Mouse (Mus musculus) ovary, postnatal 14 days (tissue): ENCODE measurements around the gene Retreg1.

Source experiments
- DNase-seq: peaks from one replicate; pipeline ENCODE4 v3.0.0; 2022; ENCODE audit warnings: low spot score

The Retreg1 gene

DNA sequence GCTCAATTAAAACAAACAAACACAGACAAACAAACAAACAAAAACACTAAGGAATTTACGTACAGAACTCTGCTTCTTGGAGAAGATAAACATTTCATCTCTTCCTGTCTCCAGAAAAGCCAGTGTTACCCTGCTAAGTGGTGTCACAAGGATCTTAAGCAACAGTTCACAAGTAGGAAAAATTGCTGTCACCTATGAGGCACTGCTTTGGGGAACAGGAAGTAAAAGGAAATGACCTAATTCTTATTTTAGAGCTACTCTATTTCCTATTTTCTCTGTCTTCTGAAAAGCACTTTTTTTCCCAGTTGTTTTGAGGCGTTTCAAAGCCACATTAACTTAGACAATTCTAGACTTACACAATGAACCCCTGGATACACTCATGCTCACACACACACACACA lies 12.6 kb upstream of the Retreg1 start:
- DNase-seq: no peak

DNA sequence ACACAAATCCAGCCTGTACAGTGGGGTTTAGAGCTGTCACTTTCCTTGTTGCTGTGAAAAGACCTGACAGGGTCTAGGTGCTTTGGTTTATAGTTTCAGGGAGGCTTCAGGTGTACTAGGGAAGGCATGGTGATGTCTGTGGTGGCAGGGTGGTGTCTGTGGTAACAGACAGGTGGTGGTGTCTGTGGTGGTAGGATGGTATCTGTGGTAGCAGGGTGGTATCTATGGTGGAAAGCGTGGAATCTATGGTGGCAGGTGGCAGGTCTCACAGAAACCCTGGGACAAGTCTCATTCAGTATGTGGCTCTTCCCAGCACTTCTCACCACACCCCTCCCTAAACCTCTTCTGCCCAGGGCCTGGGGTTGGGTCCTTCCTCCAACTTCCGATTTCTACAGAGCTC lies 8.7 kb upstream of the Retreg1 start:
- DNase-seq: no peak

DNA sequence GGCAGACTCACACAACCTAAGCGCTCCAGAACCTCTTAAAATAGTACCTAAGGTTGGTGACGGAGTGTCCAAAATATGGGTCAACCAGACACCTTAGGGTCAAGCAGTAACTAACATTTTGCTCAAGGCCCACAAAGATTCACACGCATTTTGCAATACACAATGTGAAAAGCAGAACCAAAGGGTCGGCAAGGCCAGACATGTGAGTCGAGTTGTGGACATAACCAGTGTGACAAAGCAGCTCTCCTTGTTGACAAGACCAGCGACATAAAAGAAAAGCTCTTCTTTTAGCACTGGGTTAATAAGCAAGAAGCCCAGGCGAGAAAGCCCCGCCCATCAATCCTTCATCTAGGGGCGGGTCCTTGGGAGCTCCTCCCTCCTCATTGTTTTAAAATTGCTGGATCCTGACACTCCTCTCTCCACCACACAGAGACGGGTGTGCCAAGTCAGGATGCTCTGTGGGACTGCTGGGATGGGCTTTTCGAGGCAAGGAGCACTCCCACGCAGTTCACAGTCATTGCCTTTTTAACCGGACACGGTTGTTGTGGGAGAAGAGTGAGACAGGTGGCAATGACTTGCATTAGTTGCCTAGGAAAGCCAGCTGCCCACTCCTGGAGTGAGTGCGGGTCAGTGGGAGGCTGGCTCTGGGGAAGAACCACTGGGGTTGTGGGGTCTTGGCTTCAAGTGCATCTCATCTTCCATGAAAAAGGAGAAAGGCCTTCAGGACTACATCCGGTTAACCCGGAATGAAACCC lies 7.9 kb upstream of the Retreg1 start:
- no peak for DNase-seq

DNA sequence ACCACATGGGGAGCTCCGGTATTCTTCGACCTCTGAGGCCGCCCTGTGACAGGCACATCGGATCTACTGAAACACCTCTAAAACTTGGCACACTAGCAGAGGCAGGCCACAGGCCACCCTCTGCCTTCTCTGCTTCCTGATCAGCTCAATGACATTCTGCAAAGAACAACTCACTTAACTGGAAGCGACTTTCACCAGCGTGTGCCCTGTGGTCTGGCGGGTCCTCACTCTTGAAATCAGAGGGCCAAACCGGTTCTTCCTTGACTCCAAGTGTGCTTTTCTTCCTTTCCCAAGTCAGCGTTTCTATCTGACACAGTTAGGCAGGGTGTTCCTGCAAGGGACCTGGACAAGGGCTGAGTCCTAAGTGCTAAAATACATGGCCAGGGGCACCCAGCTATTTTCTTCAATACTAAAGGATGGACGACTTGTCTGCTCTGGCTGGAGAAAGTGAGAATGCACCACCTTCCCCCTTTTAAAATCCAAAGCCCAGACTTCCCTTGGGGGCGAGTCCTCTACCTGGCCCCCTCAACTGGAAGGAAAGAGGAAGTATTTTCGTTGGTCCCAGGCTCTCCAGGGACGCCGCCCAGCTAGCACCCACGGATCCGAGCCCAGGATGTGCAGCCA lies 406 bp upstream of the Retreg1 start:
- no peak for DNase-seq

DNA sequence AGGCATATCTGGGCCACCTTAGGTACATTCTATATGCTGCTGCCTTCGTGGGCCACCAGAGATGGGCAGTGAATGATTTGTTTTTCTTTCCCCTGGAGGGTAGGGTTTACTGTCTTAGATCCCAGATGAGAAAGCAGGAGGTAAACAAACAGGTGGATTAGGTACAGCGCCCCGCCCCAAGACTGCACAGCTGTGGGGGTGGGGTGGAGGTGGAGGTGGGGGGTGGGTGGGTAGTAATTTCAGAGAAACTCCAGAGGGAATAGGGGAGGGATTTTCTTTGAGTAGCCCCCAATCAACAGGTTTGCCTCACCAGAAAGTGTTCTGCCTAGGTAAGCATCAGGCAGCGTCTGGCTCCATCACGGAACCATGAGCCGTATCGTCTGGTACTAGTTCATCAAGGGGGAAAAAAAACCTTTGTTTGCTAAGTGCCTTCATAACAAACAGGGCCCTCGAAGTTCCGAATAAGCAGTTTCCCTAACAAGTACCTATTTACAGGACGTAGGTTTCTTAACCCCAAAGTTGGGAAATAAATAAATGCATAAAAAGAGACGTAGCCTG lies 1.1 kb downstream of the Retreg1 start:
- DNase-seq: no peak

DNA sequence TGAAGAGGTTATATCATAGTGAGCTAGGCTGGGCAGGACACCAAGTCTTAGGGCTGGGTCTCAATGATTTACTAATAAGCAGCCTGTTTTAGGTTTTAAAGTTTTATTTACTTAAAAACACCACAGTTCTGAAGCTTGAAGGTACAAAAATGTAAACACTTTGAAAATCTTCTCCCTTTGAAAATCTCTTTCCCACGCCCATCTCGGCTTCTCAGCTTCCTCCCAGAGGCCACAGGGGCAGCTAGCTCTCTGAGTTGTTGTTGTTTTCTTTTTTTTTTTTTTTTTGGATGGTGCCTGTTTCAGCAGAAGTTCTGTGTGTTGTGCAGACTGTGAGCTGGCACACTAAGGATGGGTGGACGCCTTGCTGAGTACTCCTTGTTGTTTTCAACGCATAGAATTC lies 1.8 kb downstream of the Retreg1 start:
- DNase-seq: no peak

DNA sequence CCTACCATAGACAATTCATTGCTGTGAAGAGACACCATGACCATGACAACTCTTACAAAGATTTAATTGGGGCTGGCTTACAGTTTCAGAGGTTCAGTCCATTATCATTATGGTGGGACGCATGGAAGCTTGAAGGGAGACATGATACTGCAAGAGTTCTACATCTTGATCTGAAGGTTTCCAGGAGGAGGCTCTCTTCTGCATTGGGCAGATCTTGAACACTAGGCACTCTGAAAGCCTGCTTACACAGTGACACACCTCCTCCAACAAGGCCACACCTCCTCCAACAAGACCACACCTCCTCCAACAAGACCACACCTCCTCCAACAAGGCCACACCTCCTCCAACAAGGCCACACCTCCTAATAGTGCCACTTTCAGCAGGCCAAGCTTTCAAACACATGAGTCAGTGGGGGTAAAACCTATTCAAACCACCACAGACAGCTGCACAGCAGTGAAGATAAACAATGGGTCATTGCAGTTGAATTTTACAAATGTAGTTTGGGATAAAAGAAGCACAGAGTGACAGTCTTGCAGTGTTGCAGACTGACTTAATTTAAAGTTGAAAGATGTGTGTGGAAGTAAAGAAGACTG lies 4.7 kb downstream of the Retreg1 start:
- DNase-seq: no peak

DNA sequence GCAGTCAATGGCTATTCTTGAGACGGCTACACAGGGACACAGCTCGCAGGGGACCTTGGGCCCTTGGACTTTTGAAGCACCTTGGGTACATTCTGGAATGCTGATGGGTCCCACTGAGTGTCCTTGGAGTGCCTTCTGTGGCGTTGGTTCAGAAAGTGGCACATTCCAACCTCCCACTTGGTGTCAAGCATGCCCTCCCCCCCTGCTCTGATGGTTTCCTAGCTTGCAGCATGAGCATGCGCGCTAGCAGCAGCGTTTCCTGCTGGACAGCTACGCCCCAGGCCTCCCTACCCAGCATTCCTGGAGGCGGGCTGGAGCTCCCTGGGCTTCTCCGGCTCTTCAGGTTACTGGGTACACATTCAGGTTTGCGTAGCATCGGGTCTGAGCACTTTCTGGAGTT lies 7.6 kb downstream of the Retreg1 start:
- DNase-seq: no peak

DNA sequence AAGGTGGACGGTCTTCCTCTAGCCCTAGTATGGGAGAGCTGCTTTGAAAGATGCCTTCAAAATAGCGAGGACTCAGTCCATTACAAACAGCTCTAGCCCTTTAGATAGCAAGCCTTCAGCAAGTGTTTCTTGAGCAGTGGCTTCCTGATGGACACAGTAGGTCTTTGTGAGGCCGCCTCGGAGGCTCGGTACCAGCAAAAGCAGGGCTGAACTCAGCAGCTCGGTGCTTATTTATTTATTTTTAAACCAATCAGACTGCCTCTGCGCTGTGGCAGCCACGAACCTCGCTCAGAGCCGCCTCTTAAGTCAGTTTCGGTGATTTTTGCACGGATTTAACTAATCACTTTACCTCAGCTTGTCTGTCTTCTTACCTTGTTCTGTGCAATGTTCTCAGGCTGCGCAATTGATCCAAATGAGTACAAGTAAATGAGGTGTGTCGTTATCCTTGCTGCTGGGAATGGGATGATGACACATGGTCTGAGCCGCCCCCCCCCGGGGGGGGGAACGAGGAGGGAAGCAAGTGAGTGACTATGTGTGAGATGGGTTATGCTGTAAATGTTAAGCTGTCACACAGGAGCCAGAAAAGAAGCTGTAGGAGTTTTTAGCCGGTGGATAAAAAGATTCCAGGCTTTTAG lies 11.4 kb downstream of the Retreg1 start:
- no peak for DNase-seq

DNA sequence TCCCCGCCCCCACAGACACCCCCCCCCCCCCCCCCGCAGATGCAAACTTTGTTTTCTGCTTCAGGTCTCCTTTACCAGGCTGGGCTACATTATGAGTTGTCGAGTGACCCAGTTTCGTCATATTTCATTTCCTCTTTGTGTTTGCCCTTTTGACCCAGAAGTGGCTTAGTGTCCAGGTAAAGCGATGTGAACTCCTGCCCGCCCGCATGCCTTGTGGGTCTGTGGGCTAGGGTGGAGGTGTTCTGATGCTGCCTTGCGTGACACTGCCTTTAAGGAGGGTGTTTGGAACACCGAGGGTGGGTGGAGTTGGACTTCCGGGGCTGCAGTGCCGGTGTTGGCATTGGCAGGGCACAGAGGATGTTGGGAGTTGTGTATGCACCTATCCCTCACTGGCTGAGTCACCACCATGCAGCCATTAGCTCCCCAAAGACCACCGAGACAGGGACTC lies 15.7 kb downstream of the Retreg1 start:
- no peak for DNase-seq

DNA sequence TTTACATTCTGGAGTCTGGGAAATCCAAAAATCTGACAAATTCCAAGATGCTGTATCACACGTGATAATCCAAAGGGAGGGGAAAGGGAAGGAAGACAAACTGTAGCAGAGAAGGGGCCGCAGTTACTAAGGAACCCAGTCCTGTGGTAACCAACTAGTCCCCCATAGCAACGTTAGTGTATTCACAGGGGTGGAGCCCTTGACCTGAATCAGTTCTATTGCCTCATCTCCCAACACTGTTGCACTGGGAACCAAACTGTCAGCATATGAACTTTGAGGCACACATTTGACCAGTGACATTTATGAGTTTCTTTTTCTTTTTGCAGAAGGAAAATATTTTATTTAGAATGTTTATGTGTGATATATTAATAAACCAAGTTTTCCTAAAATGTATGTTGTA lies 16.5 kb downstream of the Retreg1 start:
- DNase-seq: no peak

DNA sequence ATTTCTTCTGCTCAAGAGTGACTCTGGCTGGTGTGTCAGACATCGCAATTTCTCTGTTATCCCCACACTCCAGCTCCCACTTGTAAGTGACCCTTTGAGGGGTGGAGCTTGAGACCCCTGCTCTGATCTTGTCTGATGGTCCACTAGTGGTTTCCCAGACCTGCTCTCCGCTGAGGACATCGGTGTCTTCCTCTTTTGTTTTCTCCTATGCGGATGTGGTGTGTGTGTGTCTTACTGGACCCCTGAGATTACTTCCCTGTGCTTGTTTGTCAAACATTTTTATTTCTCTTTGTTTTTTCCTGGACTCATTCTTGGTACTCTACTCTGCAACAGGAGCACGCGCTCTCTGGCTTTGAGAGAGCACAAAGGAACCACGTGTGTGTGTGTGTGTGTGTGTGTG lies 18.9 kb downstream of the Retreg1 start:
- no peak for DNase-seq

DNA sequence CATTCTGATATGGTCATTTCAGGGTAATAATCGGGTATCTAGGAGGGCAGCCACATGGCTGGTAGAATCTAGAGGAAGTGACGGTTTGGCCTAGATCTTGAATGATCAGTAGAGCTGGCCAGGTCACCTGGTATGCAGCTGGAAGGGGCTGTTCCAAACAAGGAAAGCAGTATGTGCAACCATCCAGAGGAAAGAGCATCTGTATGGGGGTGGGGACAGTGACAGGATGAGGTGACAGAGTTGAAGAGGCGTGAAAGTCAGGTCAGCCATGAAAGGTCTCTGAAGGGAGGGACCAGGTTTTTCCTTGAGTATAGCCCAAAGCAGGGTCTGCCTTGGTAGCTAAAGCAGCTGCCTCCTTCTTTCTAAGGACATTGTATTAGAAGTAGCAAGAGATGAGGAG lies 22.6 kb downstream of the Retreg1 start:
- no peak for DNase-seq

DNA sequence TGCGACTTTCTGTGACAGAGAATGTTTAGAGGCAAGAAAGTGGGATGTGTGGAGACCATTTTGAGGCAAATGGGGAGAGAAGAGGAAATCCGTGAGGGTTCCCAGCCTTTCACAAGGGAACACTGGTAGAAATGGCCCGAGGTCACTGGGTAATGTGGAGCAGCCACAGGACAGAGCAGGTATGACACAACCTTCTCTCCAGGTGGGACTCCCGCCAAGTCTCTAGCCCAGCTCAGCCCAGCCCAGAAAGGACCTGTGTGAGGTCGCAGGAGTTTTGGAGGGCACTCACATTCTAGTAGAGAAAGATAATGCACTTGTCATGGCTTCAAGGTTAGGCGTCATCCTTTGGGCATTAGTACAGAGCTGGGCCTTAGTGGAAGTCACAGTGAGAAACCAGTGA lies 23.1 kb downstream of the Retreg1 start:
- no peak for DNase-seq

DNA sequence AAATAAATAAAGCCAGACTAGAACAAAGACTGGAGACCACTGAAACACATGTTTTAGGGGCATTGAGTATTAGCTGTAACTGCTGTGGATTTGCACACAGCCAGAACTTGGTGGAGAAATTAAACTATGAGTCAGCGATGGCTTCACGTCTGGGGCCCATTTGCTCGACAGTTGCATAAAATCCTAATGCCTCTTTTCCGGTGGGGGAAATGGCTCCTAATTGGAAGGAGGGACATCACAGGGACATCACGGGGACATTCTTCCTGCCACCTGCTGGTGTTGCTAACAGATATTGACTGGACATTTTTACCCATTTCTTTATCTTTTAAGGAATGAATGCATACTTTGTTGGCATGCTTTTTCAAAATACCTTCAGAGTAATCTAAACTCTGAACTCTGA lies 26.1 kb downstream of the Retreg1 start:
- DNase-seq: no peak

DNA sequence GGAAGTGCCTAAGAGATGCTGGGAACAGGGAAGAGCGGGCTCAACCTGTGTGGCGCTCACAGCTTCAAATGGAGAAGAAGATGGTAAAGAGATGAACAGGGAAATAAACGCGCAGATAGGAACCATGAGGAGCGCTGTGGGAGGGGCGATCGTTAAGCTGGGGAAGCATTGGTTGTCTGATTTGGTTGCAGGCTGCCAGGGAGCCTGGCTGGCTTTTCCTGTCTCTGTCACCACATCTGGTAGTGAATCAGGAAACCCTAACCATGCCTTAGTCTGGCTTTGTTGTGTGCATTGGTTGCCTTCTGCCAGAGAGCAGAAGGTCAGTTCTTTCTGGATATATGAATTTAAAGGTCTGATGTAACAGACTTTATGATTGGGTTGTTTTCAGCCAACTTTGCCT lies 28.5 kb downstream of the Retreg1 start:
- no peak for DNase-seq

DNA sequence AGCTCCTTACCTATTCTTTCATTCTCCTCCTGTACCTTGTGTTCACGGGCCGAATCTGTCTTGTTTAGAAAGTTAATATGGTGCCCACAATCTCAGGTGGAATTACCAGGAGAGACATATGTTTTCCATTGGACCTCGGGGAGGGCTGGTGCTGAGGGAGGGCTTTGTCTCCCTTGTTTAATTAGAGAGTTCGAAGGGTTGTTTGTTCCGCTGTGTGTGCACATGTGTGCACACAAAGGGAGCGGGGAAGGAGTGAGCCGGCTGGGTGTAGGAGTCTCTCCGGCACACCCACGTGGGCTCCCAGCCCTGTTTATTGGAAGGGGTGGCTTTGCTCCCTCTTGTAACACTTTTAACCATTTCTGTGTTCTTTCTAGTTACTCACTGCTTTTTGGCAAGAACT lies 29.1 kb downstream of the Retreg1 start:
- no peak for DNase-seq

DNA sequence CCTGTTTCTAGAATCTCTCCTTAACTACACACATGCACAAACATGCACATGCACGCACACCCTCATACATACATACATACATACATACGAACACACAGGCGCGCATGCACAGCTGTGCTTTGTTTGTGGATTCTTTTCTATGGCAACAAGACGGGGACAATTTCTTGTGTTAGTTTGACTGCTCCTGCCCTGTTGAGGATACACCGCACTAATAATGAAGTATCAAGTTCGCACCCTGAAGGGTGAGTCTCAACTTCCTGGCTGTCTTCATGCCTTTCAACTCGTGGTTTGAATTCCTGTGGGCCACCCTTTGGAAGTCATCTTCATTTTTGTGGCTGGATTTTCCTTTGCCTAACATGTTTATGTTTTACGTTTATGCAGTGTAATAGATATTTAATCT lies 29.7 kb downstream of the Retreg1 start:
- DNase-seq: no peak

DNA sequence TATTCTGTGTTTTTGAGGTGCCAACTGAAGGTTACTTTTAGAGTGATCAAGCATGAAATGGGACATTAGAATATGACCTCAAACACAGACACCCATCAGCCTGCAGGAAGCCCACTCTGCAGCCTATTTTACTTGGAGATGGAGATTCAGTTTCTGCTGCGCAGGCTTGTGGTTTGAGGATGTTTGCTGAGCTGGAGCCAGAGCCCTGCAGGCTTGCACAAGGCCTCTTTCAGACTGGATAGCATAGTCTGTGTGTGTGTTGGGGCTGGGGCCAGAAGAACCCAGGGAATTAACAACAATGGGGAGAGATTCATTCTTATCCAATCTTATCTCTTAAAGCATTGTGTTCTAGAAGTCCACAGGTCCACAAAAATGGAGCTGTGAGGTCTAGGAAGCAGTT lies 30.6 kb downstream of the Retreg1 start:
- no peak for DNase-seq

DNA sequence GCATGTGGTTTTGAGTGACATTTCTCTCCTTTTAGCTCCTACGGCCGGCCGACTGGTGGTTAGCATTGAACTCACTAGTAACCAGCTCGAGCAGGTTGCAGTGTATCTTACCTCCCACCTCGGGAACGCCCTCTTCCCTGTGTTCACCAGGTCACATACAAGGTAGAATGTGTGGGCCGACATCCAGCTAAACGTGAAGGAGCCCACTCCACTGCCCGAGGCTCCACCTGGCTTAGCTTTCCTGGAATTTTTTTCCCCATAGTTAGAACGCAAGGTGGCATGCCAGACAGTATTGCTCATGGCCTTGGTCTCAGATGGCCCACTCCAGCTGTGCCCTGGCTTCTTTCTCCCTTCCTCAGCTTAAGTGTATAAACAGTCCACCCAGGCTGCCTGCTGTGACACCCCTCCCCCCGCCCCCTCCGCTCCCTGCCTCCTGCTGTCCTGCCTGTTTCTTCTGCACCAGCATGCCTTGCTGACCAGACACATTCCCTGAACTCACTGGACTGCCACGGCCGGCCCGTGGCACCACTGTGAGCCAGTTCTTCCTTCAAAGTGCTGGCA lies 33.7 kb downstream of the Retreg1 start:
- no peak for DNase-seq

DNA sequence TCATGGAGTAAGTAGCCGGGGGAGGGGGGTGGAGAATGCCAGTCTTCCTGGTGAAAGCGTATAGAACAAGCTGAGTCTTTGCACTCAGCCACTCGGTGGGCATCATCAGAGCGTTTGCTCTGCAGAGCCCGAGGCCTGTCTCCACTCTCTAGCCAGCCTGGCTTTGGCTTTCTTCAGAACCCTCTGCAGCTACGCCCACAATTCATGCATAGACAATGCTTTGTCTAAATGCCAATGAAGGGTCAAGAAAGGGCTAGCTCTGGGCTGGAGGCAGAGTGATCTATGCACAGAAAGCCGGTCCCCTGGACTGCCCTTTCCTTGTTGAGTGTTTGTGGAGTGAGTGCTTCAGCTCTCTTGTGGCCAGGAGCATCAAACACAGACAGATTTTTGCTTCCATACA lies 34.8 kb downstream of the Retreg1 start:
- DNase-seq: no peak

DNA sequence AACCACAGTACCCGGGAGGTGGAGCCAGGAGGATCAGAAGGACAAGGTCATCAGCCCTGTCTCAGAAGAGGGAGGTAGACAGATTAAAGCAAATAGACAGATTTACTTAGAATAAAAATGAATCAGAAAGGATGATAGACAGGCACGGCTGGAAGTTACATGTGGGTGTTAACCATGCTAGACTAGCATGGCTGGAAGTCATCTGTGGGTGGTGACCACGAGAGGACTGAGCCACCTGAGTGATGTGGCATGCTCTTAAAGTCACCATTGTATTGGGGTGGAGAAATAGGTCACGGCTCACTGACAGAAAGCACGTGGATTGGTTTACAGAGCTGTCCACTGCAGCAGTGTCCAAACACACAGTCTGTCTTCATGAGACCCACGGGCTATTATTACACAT lies 36.2 kb downstream of the Retreg1 start:
- DNase-seq: no peak

DNA sequence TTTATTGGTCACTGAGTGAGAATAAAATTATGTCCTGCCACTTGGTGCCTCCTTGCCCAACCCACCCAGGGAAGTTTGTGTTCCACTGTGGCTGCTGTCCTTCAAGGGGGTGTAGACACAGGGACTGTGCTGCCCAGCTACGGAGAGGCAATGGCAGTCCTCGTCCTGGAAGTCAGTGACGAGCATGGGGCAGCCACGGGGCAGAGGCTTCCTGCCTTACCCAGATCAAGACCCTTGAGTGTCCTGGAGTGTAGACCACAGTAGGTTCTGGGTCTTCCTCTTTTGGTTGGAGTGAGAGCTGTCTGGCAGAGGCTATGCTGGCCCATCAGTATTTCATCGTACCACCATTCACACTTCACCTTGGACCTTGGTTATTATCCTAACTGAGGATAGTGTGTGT lies 37.2 kb downstream of the Retreg1 start:
- no peak for DNase-seq
